8 mouse cellular contexts compared by ENCODE assay signal in the genomic region with DNA sequence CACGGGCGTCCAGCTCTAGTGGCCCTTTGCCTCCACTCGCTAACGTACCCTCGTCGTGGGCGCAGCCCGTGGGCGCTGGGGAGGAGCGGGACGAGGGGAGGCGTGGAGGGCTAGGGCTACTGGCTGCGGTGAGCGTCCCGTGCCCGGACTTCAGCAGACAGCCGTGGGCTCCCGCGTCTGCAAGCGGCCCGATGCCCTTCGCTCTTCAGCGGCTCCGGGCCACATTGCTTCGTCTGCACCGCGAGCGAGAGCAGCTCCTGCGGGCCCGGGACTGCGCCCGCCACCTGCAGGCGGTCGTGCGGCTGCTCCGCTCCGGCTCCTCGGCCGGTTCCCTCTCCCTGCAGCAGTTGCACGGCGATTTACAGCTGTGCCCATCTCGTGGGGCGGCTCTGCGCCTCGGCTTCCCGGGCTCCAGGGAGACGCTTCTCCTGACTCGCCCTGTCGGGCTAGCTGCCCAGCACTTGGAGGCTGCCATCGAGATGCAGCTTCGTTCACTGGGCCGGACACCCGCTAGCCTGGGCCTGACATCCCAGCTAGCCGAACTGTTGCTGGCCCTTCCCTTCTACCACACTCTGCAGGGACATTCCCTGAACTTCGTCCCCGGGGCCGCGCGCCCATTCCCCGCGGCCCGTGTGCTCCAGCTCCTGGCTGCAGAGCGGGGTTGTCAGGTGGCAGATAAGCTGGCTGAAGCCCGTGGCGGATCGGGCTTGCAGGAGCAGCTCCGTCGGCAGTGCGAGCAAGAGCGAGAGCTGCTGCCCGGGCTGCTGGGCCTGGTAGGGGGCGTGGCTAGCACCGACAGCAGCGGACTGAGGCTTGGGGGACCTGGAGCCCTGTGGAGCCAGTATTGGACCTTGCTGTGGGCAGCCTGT. TPM values are rescaled to one million over a fixed set of nuclear protein-coding genes. Genes with fewer than 3 reads are reported as not detected.
DNase-seq lines count a peak whose midpoint lies in the region; ATAC-seq and TF ChIP-seq lines count a peak whose summit lies in the region.

No protein-coding gene starts in this region.

- peak overlapping the region; percentile 79 for H3K4me3 ChIP-seq in intestine, embryonic 14.5 days (ENCODE audit: low read depth, low read length)
- H3K4me3 ChIP-seq in liver, adult 2 months (ENCODE audit: insufficient read depth, low read depth, low read length), result peak overlapping the region; percentile 67
- H3K4me3 ChIP-seq in midbrain, postnatal 0 days (ENCODE audit: low read depth, low read length), result peak overlapping the region; percentile 78

- TF ChIP-seq POLR2A in liver, adult 2 months (IDR thresholded peaks at IDR 0.05; ENCODE audit: extremely low read depth, insufficient read depth, low read length), result no peak

- H3K4me2 ChIP-seq in intestine, embryonic 14.5 days (ENCODE audit: low read length), result peak overlapping the region; percentile 100
- peak overlapping the region; percentile 74 for H3K4me2 ChIP-seq in midbrain, postnatal 0 days (ENCODE audit: low read depth, low read length, poor library complexity, severe bottlenecking)

- under 1% methylated on average over 69 of the region's 74 CpGs for WGBS in intestine, embryonic 14.5 days
- under 1% methylated on average over 73 of the region's 74 CpGs for WGBS in liver, adult 2 months
- under 1% methylated on average over 62 of the region's 74 CpGs for WGBS in midbrain, postnatal 0 days

- H3K36me3 ChIP-seq in intestine, embryonic 14.5 days (ENCODE audit: control insufficient read depth, insufficient read depth, low read length), result no peaks in the 10 kb centered on the region
- H3K36me3 ChIP-seq in liver, adult 2 months (ENCODE audit: control insufficient read depth, insufficient read depth, low read length), result no peaks in the 10 kb centered on the region
- peaks cover 12% of the 10 kb centered on the region; the same call in 1 of the 2 replicates for H3K36me3 ChIP-seq in midbrain, postnatal 0 days (ENCODE audit: insufficient read depth, low read length)
- no peaks in the 10 kb centered on the region for H3K36me3 ChIP-seq in splenic B cell, adult 2 months (ENCODE audit: control insufficient read depth, insufficient read depth, low read length, poor library complexity, severe bottlenecking)

- TF ChIP-seq CTCF in liver, adult 2 months (IDR thresholded peaks at IDR 0.05; ENCODE audit: low read depth, low read length), result peak; percentile 45; the same call in 1 of the 2 replicates
- peak; percentile 56 for TF ChIP-seq CTCF in midbrain, postnatal 0 days (IDR thresholded peaks at IDR 0.05)

- no peaks in the 10 kb centered on the region for H3K79me2 ChIP-seq in liver, adult 2 months (ENCODE audit: control insufficient read depth, insufficient read depth, low read length)

- H3K27ac ChIP-seq in intestine, embryonic 14.5 days (ENCODE audit: low read depth), result peak overlapping the region; percentile 77
- peak overlapping the region; percentile 53 for H3K27ac ChIP-seq in liver, adult 2 months (replicated peaks; ENCODE audit: insufficient read depth, low read depth, low read length)
- H3K27ac ChIP-seq in midbrain, postnatal 0 days (ENCODE audit: low read depth, low read length), result peak overlapping the region; percentile 79

- intact Hi-C loops in gastrocnemius, postnatal 14 days (cut with DNase I; ENCODE audit: low total_unique reads), result loop anchor here (5.0 kb wide), 1 partner anchor 100 kb away; no protein-coding TSS in a partner anchor

- peak overlapping the region; percentile 78 for H3K9ac ChIP-seq in intestine, embryonic 14.5 days (ENCODE audit: low read length)
- H3K9ac ChIP-seq in liver, adult 2 months (ENCODE audit: low read depth, low read length), result peak overlapping the region; percentile 81
- H3K9ac ChIP-seq in midbrain, postnatal 0 days (replicated peaks; ENCODE audit: low read length, poor library complexity, severe bottlenecking), result peak overlapping the region; percentile 83

- no peaks in the 10 kb centered on the region for H3K27me3 ChIP-seq in intestine, embryonic 14.5 days (replicated peaks; ENCODE audit: control insufficient read depth, insufficient read depth, low read length)
- no peaks in the 10 kb centered on the region for H3K27me3 ChIP-seq in liver, adult 2 months (ENCODE audit: control insufficient read depth, insufficient read depth, low read length)
- no peaks in the 10 kb centered on the region for H3K27me3 ChIP-seq in midbrain, postnatal 0 days (ENCODE audit: insufficient read depth, low read length)
- no peaks in the 10 kb centered on the region for H3K27me3 ChIP-seq in splenic B cell, adult 2 months (ENCODE audit: control insufficient read depth, insufficient read depth, low read length, poor library complexity, severe bottlenecking)

- peak; percentile 53 for DNase-seq in ovary, postnatal 14 days (ENCODE audit: low spot score)
- no peak for DNase-seq in ovary, postnatal 10 days (ENCODE audit: low spot score)
- peak; percentile 66 to 68 for DNase-seq in cerebellum, postnatal 14 days
- DNase-seq in gastrocnemius, postnatal 14 days, result peak; percentile 76
- DNase-seq in intestine, embryonic 14.5 days (ENCODE audit: low spot score), result peak; percentile 90
- DNase-seq in liver, adult 2 months (ENCODE audit: extremely low read depth, low read depth, low spot score), result peak; percentile 61
- DNase-seq in midbrain, postnatal 0 days (ENCODE audit: low spot score), result peak; percentile 55
- peak; percentile 77 for DNase-seq in splenic B cell, adult 2 months (ENCODE audit: low read depth, low spot score)

- H3K9me3 ChIP-seq in intestine, embryonic 14.5 days (ENCODE audit: control insufficient read depth, low read length), result no peaks in the 10 kb centered on the region
- no peaks in the 10 kb centered on the region for H3K9me3 ChIP-seq in midbrain, postnatal 0 days (ENCODE audit: low read length)

- peak; percentile 84 for ATAC-seq in intestine, embryonic 14.5 days (replicated peaks; ENCODE audit: low FRiP score, low TSS enrichment, low read depth)
- ATAC-seq in midbrain, postnatal 0 days (ENCODE audit: low FRiP score), result peak; percentile 84

- peaks cover 13% of the 10 kb centered on the region for H3K4me1 ChIP-seq in intestine, embryonic 14.5 days (replicated peaks; ENCODE audit: control insufficient read depth, insufficient read depth, low read length)
- H3K4me1 ChIP-seq in liver, adult 2 months (ENCODE audit: control insufficient read depth, insufficient read depth, low read length), result peaks cover 11% of the 10 kb centered on the region
- peaks cover 8% of the 10 kb centered on the region for H3K4me1 ChIP-seq in midbrain, postnatal 0 days (ENCODE audit: insufficient read depth, low read length)

RNA-seq across cellular contexts. Expression of a gene that starts 0.5 kb away (rescaled TPM):
- total RNA-seq in gastrocnemius, postnatal 14 days (2021), result under 1 TPM; 0.88 to 1.00 TPM
- 2.1 and 2.6 TPM in 2 replicates for polyA plus RNA-seq in intestine, embryonic 14.5 days (2014; fragmentation: Nextera tagmentation; extraction: Ambion mirVana)
- total RNA-seq in liver, adult 2 months (2014; rRNA removed), result 1.4 and 1.8 TPM in 2 replicates
- 2.0 and 2.5 TPM in 2 replicates for polyA plus RNA-seq in liver, adult 2 months (2012; rRNA removed)
- total RNA-seq in midbrain, postnatal 0 days (2014; rRNA removed), result 4.4 and 8.1 TPM in 2 replicates
- 3.5 and 4.4 TPM in 2 replicates for polyA plus RNA-seq in midbrain, postnatal 0 days (2015; fragmentation: Nextera tagmentation; extraction: Ambion mirVana)

RNA-seq across cellular contexts. Expression of a gene that starts 0.5 kb away (rescaled TPM):
- total RNA-seq in gastrocnemius, postnatal 14 days (2021), result 1 to 10 TPM in 1 of 2 experiments, not detected in 1; 1.2 TPM
- 2.0 and 2.9 TPM in 2 replicates for polyA plus RNA-seq in intestine, embryonic 14.5 days (2014; fragmentation: Nextera tagmentation; extraction: Ambion mirVana)
- 3.0 and 3.4 TPM in 2 replicates for total RNA-seq in liver, adult 2 months (2014; rRNA removed)
- polyA plus RNA-seq in liver, adult 2 months (2012; rRNA removed), result 4.2 and 5.4 TPM in 2 replicates
- total RNA-seq in midbrain, postnatal 0 days (2014; rRNA removed), result 13.6 and 26.0 TPM in 2 replicates
- polyA plus RNA-seq in midbrain, postnatal 0 days (2015; fragmentation: Nextera tagmentation; extraction: Ambion mirVana), result 6.0 TPM in 2 replicates

RNA-seq across cellular contexts. Expression of a gene that starts 6.9 kb away (rescaled TPM):
- 100 to 1,000 TPM; 100 to 117 TPM for total RNA-seq in gastrocnemius, postnatal 14 days (2021)
- 132 and 136 TPM in 2 replicates for polyA plus RNA-seq in intestine, embryonic 14.5 days (2014; fragmentation: Nextera tagmentation; extraction: Ambion mirVana)
- total RNA-seq in liver, adult 2 months (2014; rRNA removed), result 66.0 and 78.2 TPM in 2 replicates
- polyA plus RNA-seq in liver, adult 2 months (2012; rRNA removed), result 73.8 and 80.0 TPM in 2 replicates
- 46.4 and 57.2 TPM in 2 replicates for total RNA-seq in midbrain, postnatal 0 days (2014; rRNA removed)
- 115 and 118 TPM in 2 replicates for polyA plus RNA-seq in midbrain, postnatal 0 days (2015; fragmentation: Nextera tagmentation; extraction: Ambion mirVana)

RNA-seq across cellular contexts. Expression of a gene that starts 13.4 kb away (rescaled TPM):
- 1 to 10 TPM; 6.8 to 8.8 TPM for total RNA-seq in gastrocnemius, postnatal 14 days (2021)
- 39.7 and 60.0 TPM in 2 replicates for polyA plus RNA-seq in intestine, embryonic 14.5 days (2014; fragmentation: Nextera tagmentation; extraction: Ambion mirVana)
- 28.2 and 38.7 TPM in 2 replicates for total RNA-seq in liver, adult 2 months (2014; rRNA removed)
- polyA plus RNA-seq in liver, adult 2 months (2012; rRNA removed), result 51.3 and 66.1 TPM in 2 replicates
- total RNA-seq in midbrain, postnatal 0 days (2014; rRNA removed), result 32.6 and 40.3 TPM in 2 replicates
- polyA plus RNA-seq in midbrain, postnatal 0 days (2015; fragmentation: Nextera tagmentation; extraction: Ambion mirVana), result 18.8 and 19.8 TPM in 2 replicates

RNA-seq across cellular contexts. Expression of a gene that starts 15.8 kb away (rescaled TPM):
- total RNA-seq in gastrocnemius, postnatal 14 days (2021), result under 1 TPM in 1 of 2 experiments, not detected in 1; 0.49 TPM
- 1.1 and 1.4 TPM in 2 replicates for polyA plus RNA-seq in intestine, embryonic 14.5 days (2014; fragmentation: Nextera tagmentation; extraction: Ambion mirVana)
- total RNA-seq in liver, adult 2 months (2014; rRNA removed), result 0.65 and 0.81 TPM in 2 replicates
- 0.34 and 1.1 TPM in 2 replicates for polyA plus RNA-seq in liver, adult 2 months (2012; rRNA removed)
- total RNA-seq in midbrain, postnatal 0 days (2014; rRNA removed), result not detected in 2 replicates
- 0.26 TPM in 1 of 2 replicates, not detected in the other for polyA plus RNA-seq in midbrain, postnatal 0 days (2015; fragmentation: Nextera tagmentation; extraction: Ambion mirVana)
